Mouse (Mus musculus): ENCODE measurements around the gene 4931406C07Rik. TPM values are rescaled to one million over a fixed set of nuclear protein-coding genes. Genes with fewer than 3 reads are reported as not detected.
"Not testable (repeated sequence)": the region's sequence is repeated elsewhere in the genome, so short reads cannot be mapped to it uniquely, and the experiment has no call there.

4931406C07Rik gene
- polyA plus RNA-seq, 1 experiment = 184 TPM

DNA sequence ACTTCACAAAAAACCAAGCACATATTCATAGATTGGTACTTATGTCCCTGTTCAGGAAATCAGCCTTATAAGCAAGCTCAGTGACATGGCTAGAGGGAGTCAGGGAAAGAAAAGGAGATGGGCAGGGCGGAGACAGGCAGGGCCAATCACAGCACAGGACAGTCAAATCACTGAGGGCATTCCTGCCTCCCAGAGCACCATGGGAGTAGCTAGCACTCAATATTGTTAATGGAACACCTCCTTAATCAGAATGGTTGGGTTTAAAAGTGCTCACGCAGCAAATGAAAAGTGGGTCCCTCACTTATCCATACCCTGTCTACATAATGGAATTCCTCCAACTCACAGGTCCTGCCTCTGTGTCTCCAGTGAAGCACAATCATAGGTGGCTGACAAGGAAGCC, 3.4 kb downstream of the 4931406C07Rik start:
- H3K36me3 ChIP-seq (ENCODE audit: control insufficient read depth, insufficient read depth, low read length) = no peaks in the 10 kb centered on the region
- peak; percentile 89 for DNase-seq
- no peak overlapping the region for H3K4me3 ChIP-seq (ENCODE audit: insufficient read depth, low read depth, low read length)
- 64% methylated on average over 2 of the region's 2 CpGs for WGBS
- TF ChIP-seq POLR2A (IDR thresholded peaks at IDR 0.05; ENCODE audit: low read depth, low read length) = no peak
- TF ChIP-seq CTCF (conservative IDR thresholded peaks at IDR 0.05; ENCODE audit: insufficient read depth, insufficient read length, low read depth, low read length) = no peak
- H3K4me1 ChIP-seq (ENCODE audit: control insufficient read depth, insufficient read depth, low read length) = peaks cover 6% of the 10 kb centered on the region; the same call in 1 of the 2 replicates
- H3K27ac ChIP-seq (ENCODE audit: insufficient read depth, low read depth, low read length) = peak overlapping the region; percentile 65
- H3K27me3 ChIP-seq (replicated peaks; ENCODE audit: control insufficient read depth, insufficient read depth, low read length) = no peaks in the 10 kb centered on the region

DNA sequence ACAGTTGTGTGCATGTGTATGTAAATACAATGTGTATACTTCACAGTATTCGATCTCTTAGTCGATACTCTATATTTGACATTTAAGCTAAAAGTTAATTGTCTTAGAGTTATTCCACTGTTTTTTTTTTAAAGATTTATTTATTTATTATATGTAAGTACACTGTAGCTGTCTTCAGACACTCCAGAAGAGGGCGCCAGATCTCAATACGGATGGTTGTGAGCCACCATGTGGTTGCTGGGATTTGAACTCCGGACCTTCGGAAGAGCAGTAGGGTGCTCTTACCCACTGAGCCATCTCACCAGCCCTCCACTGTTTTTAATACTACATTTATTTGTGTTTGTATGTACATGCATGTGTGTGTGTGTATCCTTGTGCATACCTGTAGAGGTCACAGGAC, 4.2 kb downstream of the 4931406C07Rik start:
- not testable (repeated sequence) for H3K4me1 ChIP-seq (ENCODE audit: control insufficient read depth, insufficient read depth, low read length); DNase-seq; H3K36me3 ChIP-seq (ENCODE audit: control insufficient read depth, insufficient read depth, low read length); H3K27me3 ChIP-seq (replicated peaks; ENCODE audit: control insufficient read depth, insufficient read depth, low read length); H3K4me3 ChIP-seq (ENCODE audit: insufficient read depth, low read depth, low read length)
- WGBS = 76% methylated on average over 6 of the region's 6 CpGs
- peak overlapping the region; percentile 77 for H3K27ac ChIP-seq (ENCODE audit: insufficient read depth, low read depth, low read length)

- peaks cover 2% of the 10 kb centered on the region; the same call in 1 of the 2 replicates for H3K4me1 ChIP-seq (ENCODE audit: control insufficient read depth, insufficient read depth, low read length)
- H3K27me3 ChIP-seq (replicated peaks; ENCODE audit: control insufficient read depth, insufficient read depth, low read length) = no peaks in the 10 kb centered on the region
- H3K36me3 ChIP-seq (ENCODE audit: control insufficient read depth, insufficient read depth, low read length) = peaks cover 4% of the 10 kb centered on the region
- peak; percentile 87 for TF ChIP-seq POLR2A (IDR thresholded peaks at IDR 0.05; ENCODE audit: low read depth, low read length)
- no peak for TF ChIP-seq CTCF (conservative IDR thresholded peaks at IDR 0.05; ENCODE audit: insufficient read depth, insufficient read length, low read depth, low read length)
- H3K27ac ChIP-seq (ENCODE audit: insufficient read depth, low read depth, low read length) = peak overlapping the region; percentile 80
- peak; percentile 94 for DNase-seq
- H3K4me3 ChIP-seq (ENCODE audit: insufficient read depth, low read depth, low read length) = peak overlapping the region; percentile 35
- WGBS = 7% methylated on average over 6 of the region's 6 CpGs
Observed at GRCm38 (mm10) chr9:15301399-15301798, 4.8 kb downstream of the 4931406C07Rik start.

DNA sequence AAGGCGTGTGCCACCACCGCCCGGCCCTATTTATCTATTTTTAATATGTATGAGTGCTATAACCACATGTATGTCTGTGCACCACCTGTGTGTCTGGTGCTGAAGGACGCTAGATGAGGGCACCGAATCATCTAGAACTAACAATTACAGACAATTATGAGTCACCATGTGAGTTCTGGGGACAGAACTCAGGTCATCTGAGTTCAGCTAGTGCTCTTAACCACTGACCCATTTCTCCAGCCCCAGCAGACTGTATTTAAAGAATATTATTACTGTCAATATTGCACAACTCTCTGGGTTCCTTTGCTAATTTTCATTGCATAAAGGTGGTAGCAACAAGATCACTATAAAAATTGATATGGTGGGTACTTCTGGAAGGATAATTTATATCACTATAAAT, 6.2 kb downstream of the 4931406C07Rik start:
- TF ChIP-seq POLR2A (IDR thresholded peaks at IDR 0.05; ENCODE audit: low read depth, low read length) = no peak
- no peak for TF ChIP-seq CTCF (conservative IDR thresholded peaks at IDR 0.05; ENCODE audit: insufficient read depth, insufficient read length, low read depth, low read length)
- no peaks in the 10 kb centered on the region for H3K27me3 ChIP-seq (replicated peaks; ENCODE audit: control insufficient read depth, insufficient read depth, low read length)
- H3K36me3 ChIP-seq (ENCODE audit: control insufficient read depth, insufficient read depth, low read length) = peaks cover 5% of the 10 kb centered on the region
- H3K4me1 ChIP-seq (ENCODE audit: control insufficient read depth, insufficient read depth, low read length) = peaks cover 2% of the 10 kb centered on the region; the same call in 1 of the 2 replicates
- H3K27ac ChIP-seq (ENCODE audit: insufficient read depth, low read depth, low read length) = peak overlapping the region; percentile 20; the same call in 1 of the 2 replicates
- peak overlapping the region; percentile 52 for H3K4me3 ChIP-seq (ENCODE audit: insufficient read depth, low read depth, low read length)
- DNase-seq = no peak
- WGBS = 56% methylated on average over 5 of the region's 5 CpGs

GRCm38 (mm10) chr9:15298451-15298850, 7.8 kb downstream of the 4931406C07Rik start:
- DNase-seq = no peak
- Histone ChIP-seq H3K4me1 (ENCODE audit: control insufficient read depth, insufficient read depth, low read length) (peaks cover 2% of the 10 kb centered on the region; the same call in 1 of the 2 replicates), H3K36me3 (ENCODE audit: control insufficient read depth, insufficient read depth, low read length) (peaks cover 8% of the 10 kb centered on the region), H3K4me3 (ENCODE audit: insufficient read depth, low read depth, low read length) (no peak overlapping the region; the same call in 1 of the 2 replicates), H3K27ac (ENCODE audit: insufficient read depth, low read depth, low read length) (no peak overlapping the region), H3K27me3 (replicated peaks; ENCODE audit: control insufficient read depth, insufficient read depth, low read length) (no peaks in the 10 kb centered on the region)
- TF ChIP-seq POLR2A (IDR thresholded peaks at IDR 0.05; ENCODE audit: low read depth, low read length) (no peak), CTCF (conservative IDR thresholded peaks at IDR 0.05; ENCODE audit: insufficient read depth, insufficient read length, low read depth, low read length) (no peak)
- WGBS = 23% methylated on average over 2 of the region's 2 CpGs

- no peak overlapping the region for H3K4me3 ChIP-seq (ENCODE audit: insufficient read depth, low read depth, low read length)
- 46% methylated on average over 7 of the region's 7 CpGs for WGBS
- H3K27ac ChIP-seq (ENCODE audit: insufficient read depth, low read depth, low read length) = no peak overlapping the region
- peaks cover 11% of the 10 kb centered on the region for H3K36me3 ChIP-seq (ENCODE audit: control insufficient read depth, insufficient read depth, low read length)
- no peaks in the 10 kb centered on the region for H3K27me3 ChIP-seq (replicated peaks; ENCODE audit: control insufficient read depth, insufficient read depth, low read length)
- H3K4me1 ChIP-seq (ENCODE audit: control insufficient read depth, insufficient read depth, low read length) = peaks cover under 1% of the 10 kb centered on the region; the same call in 1 of the 2 replicates
- DNase-seq = no peak
- no peak for TF ChIP-seq CTCF (conservative IDR thresholded peaks at IDR 0.05; ENCODE audit: insufficient read depth, insufficient read length, low read depth, low read length)
- no peak for TF ChIP-seq POLR2A (IDR thresholded peaks at IDR 0.05; ENCODE audit: low read depth, low read length)
Observed at GRCm38 (mm10) chr9:15297112-15297511, 9.1 kb downstream of the 4931406C07Rik start.

- DNase-seq = no peak
- peaks cover 16% of the 10 kb centered on the region for H3K36me3 ChIP-seq (ENCODE audit: control insufficient read depth, insufficient read depth, low read length)
- H3K27me3 ChIP-seq (replicated peaks; ENCODE audit: control insufficient read depth, insufficient read depth, low read length) = no peaks in the 10 kb centered on the region
- TF ChIP-seq CTCF (conservative IDR thresholded peaks at IDR 0.05; ENCODE audit: insufficient read depth, insufficient read length, low read depth, low read length) = no peak
- no peak for TF ChIP-seq POLR2A (IDR thresholded peaks at IDR 0.05; ENCODE audit: low read depth, low read length)
- no peaks in the 10 kb centered on the region for H3K4me1 ChIP-seq (ENCODE audit: control insufficient read depth, insufficient read depth, low read length)
- no peak overlapping the region for H3K27ac ChIP-seq (ENCODE audit: insufficient read depth, low read depth, low read length)
- WGBS = 69% methylated on average over 6 of the region's 6 CpGs
- H3K4me3 ChIP-seq (ENCODE audit: insufficient read depth, low read depth, low read length) = no peak overlapping the region
Observed at GRCm38 (mm10) chr9:15289251-15289650, 17.0 kb downstream of the 4931406C07Rik start.
